Mouse (Mus musculus): Measurements from ENCODE around the gene Pid1. TPM values are rescaled to one million over a fixed set of nuclear protein-coding genes. Genes with fewer than 3 reads are reported as not detected.
"Not testable (repeated sequence)": the region's sequence is repeated elsewhere in the genome, so short reads cannot be mapped to it uniquely, and the experiment has no call there.

The Pid1 gene
- total RNA-seq, 2 experiments from 2014 or later: 0.21 to 5.3 TPM

- no peak for ATAC-seq (replicated peaks; ENCODE audit: poor library complexity, severe bottlenecking)
These were observed 85.4 kb downstream of the Pid1 start for GRCm38 (mm10) chr1:84278359-84279255.

DNA sequence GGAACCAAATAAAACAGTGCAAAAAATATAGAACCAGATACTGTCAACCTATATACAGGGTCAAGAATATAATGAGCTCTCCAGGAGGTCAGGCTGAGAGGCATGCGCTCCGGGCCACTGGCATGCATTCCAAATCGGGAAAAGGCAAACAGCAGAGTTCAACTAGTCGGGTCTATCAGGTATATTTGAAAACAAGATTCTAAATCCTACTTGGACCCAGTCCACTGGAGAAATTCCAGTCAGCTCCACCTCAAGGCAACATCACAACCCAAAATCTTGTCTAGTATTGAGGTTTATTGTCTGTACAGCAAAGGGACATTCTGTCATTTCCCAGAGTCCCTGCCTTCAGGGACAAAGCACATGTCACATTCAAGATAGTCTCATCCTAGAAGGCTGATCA, 91.0 kb downstream of the Pid1 start:
- ATAC-seq (replicated peaks; ENCODE audit: poor library complexity, severe bottlenecking): no peak

DNA sequence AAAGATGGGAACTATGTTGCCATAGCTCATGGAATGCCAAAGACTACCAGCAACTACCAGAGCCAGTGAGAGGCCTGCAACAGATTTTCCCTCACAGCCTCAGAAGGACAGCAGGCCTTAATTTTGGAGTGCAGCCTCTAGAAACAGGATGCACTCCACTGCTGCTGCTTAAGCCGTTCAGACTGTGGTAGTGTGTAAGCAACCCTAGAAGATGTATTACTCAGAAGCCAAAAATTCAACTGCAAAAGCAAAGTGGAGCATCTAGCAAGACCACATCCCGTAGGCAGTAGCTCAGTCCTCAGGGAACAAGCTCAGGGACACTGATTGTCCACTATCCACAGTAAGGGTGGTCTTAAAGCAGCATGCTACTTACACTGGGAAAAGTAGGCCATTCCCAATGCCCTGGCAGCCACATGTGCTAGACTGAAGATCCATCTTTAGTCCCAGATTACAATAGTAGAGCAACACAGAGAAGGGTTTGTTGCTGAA, 92.2 kb downstream of the Pid1 start:
- ATAC-seq (replicated peaks; ENCODE audit: poor library complexity, severe bottlenecking): no peak

GRCm38 (mm10) chr1:84257656-84258055, 106.3 kb downstream of the Pid1 start:
- ATAC-seq (replicated peaks; ENCODE audit: poor library complexity, severe bottlenecking): no peak

DNA sequence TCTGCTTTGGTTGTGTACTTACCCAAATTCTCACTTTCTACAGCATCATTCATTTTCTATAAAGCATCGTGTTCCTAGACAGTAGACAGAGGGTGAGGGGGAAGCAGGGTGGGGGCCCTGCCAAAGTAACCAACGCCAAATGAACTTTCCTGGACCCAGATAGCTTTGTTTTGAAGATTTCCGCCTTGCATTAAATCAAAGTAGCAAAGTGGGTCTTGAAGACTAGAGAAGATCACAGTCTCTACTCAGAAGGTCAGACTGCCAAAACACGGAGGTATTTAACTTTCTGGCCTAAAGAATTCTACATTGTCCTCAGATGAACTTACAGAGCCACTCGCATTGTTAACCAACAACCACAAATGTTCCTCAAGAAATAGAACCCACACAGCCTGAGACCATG, 109.6 kb downstream of the Pid1 start:
- no peak for ATAC-seq (replicated peaks; ENCODE audit: poor library complexity, severe bottlenecking)

- no peak for ATAC-seq (replicated peaks; ENCODE audit: poor library complexity, severe bottlenecking)
These were observed 110.1 kb downstream of the Pid1 start for GRCm38 (mm10) chr1:84253838-84254237.

GRCm38 (mm10) chr1:84251205-84251604, 112.8 kb downstream of the Pid1 start:
- peak; percentile 86 for ATAC-seq (replicated peaks; ENCODE audit: poor library complexity, severe bottlenecking)

DNA sequence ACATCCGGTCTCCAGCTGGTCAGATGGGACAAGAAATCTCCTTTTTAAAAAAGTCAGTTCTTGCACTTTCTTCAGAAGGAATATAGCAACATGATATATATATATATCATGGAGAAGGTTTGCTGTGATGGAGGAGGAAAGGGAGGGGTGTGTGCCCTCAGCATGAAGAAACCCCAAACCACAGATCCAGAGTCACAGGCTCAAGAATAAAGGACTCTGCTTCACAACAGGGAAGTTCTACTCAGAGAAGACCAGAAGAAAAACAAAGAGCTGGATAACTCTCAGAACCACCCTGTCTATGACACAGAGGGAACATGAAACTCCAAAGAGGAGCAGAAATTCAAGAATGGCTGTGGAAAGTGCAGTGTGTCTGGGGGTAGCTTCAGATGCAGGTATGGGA, 113.2 kb downstream of the Pid1 start:
- ATAC-seq (replicated peaks; ENCODE audit: poor library complexity, severe bottlenecking): peak; percentile 95

DNA sequence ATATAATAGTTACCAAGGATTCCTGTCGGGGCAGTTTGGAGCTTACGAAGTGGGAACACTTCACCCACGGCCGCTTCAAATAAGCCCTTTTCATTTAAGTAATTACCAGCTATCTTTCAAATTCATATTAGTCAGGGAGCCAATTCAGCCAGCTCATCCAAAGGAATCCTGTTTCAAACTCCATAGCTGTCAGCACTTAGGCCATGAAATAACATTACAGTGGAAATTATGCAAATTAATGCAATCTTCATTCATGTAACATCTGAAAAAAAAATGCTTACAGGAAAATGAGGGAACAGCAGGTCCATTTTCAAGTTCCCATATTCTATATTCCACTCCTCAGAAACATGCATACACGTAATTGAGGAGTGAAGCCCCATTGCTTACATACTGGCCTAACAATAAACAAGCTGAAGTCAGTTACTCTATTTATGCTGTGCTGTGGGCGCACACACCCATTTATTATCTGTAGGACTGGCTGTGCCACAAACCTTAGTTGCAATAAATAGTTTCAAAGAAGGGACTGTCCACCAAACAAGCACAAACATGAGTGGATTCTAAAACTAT, 114.1 kb downstream of the Pid1 start:
- ATAC-seq (replicated peaks; ENCODE audit: poor library complexity, severe bottlenecking): no peak

GRCm38 (mm10) chr1:84247111-84247510, 116.9 kb downstream of the Pid1 start:
- ATAC-seq (replicated peaks; ENCODE audit: poor library complexity, severe bottlenecking): no peak

DNA sequence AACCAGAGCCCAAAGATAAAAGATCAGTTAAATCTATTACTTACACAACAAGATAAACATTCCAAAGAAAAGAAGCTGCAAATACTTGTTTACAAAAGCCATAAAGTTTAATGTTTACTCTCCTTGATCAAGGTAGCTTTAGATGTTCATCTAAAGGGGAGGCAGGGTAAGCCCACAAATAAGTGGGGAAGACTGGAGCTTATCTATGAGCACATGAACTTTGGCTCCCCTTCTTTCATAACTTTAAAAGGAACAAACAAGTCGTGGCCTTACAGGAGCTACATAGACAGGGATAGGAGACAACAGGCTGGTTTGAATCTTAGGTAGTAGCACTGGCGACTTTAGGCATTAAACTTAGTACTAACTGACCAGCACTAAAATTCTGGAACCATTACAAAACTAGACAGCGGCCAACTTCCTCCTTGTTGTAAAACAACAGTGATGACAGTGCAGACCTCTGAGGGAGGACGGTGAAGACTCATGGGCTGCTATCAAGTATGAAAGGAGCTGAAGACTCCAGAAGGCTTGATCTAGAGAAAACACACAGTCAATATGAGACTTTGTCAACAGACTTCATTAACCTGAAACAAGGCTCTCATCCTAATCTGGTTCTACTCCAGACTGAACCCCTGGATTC, 122.7 kb downstream of the Pid1 start:
- peak; percentile 64 for ATAC-seq (replicated peaks; ENCODE audit: poor library complexity, severe bottlenecking)

GRCm38 (mm10) chr1:84240203-84240602, 123.8 kb downstream of the Pid1 start:
- peak; percentile 73 for ATAC-seq (replicated peaks; ENCODE audit: poor library complexity, severe bottlenecking)

- no peak for ATAC-seq (replicated peaks; ENCODE audit: poor library complexity, severe bottlenecking)
These were observed 133.5 kb downstream of the Pid1 start for GRCm38 (mm10) chr1:84230431-84230830.

DNA sequence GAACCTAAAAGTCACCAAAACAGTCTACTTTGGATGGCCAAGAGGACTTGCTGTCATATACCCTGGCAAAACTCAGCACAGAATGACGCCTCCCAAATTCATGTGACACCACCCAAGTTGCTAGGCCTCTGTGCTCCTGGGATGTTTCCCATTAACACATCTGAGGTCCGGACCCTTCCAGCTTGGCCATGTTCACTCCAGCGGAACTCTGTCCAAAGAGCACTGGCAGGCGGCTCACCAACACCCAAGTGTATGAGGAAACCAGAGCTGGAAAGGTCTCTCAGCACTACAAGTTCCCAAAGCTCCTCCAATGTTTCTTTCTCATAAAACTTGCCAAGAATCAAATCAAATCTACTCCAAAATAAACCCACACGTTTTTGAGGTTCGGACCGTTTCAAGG, 138.4 kb downstream of the Pid1 start:
- ATAC-seq (replicated peaks; ENCODE audit: poor library complexity, severe bottlenecking): no peak

GRCm38 (mm10) chr1:84222051-84222450, 141.9 kb downstream of the Pid1 start:
- ATAC-seq (replicated peaks; ENCODE audit: poor library complexity, severe bottlenecking): no peak

DNA sequence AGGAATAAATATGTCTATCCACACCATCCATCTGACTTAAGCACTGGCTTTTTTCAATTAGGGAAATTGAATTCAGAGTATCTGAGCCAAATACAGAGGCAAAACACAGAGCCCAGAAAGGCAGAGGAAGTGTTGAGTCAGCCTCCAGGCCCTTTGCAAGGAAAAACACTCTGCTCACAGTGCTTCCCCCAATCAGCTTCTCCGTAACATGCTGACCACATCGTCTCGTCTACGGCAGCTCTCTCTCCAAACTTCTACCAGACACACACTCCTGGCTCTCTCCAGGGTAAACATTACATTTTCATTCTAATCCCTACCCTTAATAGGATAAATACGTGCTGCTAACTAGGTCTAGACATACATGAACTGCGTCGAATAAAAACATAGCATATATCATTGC, 145.4 kb downstream of the Pid1 start:
- ATAC-seq (replicated peaks; ENCODE audit: poor library complexity, severe bottlenecking): peak; percentile 72

- peak; percentile 62 for ATAC-seq (replicated peaks; ENCODE audit: poor library complexity, severe bottlenecking)
These were observed 146.2 kb downstream of the Pid1 start for GRCm38 (mm10) chr1:84217777-84218176.

DNA sequence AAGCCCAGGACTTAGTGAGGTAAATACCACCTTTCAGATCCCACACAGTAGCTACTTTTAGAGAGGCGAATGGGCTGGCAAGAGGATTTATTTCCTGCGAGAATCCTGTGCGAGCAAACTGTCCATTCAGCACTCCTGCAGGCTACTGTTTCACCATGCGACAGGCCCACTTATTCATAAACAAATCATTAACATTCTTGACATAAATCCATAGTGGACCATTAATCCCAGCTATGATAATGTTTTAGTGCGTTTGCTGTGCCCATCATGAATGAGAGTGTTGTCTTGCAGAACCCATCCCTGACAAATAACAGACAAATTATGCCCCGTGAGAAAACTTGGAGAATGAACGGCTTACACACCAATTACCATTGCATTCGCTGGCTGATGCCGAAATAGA, 152.5 kb downstream of the Pid1 start:
- ATAC-seq (replicated peaks; ENCODE audit: poor library complexity, severe bottlenecking): no peak

- not testable (repeated sequence) for ATAC-seq (replicated peaks; ENCODE audit: poor library complexity, severe bottlenecking)
These were observed 158.2 kb downstream of the Pid1 start for GRCm38 (mm10) chr1:84205746-84206145.

DNA sequence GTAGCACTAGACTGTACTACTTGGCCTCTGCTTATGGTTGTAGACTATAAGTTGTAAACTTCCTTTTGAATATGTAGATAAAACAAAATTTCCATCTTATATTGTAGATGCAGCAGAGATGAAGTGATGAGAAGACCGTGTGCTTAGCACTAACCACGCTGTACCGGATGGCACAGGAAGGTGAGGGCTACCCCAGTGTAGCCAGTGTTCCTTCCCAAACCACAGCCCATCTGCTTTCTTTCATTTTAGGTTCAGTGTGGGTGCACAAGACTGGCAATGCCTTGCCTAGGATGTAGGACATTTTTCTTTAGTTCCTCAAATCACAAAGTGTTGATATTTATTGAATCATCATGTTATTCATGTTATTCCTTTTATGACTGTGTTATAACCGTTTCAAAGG, 160.5 kb downstream of the Pid1 start:
- ATAC-seq (replicated peaks; ENCODE audit: poor library complexity, severe bottlenecking): peak; percentile 61

DNA sequence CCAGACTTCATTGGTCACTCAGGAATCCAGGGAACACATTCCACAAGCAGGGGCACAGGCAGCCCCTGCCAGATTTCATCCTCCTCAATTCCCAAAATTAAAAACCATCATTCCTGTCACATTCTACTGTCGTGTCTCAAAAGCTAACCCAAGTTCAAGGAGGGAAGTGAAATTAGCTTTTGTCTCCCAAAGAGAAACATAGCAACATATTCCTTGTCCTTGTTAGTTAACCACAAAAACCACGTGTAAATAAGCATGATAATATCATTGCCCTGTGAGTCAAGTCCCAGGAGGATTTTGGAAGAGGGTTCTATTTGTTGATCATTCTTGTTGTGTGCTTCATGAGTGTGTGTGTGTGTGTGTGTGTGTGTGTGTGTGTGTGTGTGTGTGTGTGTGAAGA, 164.1 kb downstream of the Pid1 start:
- ATAC-seq (replicated peaks; ENCODE audit: poor library complexity, severe bottlenecking): peak; percentile 83
